Mouse (Mus musculus): ENCODE data around the gene Sigmar1.
"Not testable (repeated sequence)": the region's sequence is repeated elsewhere in the genome, so short reads cannot be mapped to it uniquely, and the experiment has no call there.

- TF ChIP-seq CTCF, POLR2A (IDR thresholded peaks at IDR 0.05; ENCODE audit: insufficient read depth, low read depth, low read length): not testable (repeated sequence)
Measured at GRCm38 (mm10) chr4:41781271-41781670, 25.3 kb upstream of the Sigmar1 start.
